Mouse (Mus musculus): Measurements from ENCODE around the gene Cyyr1.

The Cyyr1 gene

DNA sequence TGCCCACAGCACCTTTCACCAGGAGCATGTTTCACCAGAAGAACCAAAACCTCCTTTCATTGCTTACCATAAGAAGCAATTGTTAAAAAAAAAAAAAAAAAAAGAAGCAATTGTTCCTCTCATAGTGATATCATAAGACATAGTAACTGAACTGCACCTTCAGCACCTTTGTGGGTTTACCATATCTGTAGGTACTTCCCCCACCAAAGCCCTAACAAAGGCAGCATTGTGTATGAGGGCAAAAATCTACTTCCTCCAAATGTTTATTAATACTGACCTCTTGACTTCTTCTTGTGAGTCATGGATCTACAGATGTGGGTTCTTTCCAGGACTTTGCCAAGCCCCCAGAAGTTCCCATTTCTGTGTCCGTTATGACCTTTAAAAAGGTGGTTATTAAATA lies 98.2 kb downstream of the Cyyr1 start:
- DNase-seq: no peak

DNA sequence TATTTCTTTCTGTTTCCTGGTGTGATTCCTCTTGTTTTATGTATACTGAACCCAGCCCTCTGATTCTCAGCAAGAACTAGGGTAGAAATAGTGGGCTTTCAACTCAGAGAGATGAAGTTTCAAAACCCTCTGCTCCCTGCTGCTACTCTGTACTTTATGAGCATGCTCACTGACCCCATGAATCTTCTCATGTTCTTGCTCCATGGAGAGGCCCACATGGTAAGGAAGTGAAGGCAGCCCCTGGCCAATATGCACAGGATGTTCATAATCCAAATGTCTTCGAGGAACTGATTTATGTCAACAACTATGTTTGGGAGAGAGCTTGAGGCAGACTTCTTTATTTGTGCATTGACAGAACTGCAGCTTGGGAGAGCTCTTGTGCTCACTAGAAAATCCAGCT lies 106.9 kb downstream of the Cyyr1 start:
- DNase-seq: no peak

DNA sequence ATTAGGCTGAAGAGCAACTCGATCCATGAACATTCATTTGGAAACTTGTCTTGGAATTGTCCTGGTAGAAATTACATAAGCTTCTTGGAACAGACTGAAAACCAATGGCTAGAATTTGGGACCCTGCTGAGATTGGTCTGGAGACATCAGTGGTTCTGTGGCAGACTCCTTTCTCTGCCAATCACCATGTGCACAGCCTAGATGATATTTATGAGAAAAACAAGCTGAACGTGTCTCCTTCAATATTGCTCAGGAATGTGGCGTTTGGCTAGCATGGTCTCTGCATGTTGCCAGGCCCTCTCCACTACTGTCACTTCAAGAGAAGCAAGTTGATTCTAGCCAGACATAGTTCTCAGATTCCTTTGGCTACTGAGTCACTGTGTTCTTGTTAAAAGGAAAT lies 107.4 kb downstream of the Cyyr1 start:
- no peak for DNase-seq

DNA sequence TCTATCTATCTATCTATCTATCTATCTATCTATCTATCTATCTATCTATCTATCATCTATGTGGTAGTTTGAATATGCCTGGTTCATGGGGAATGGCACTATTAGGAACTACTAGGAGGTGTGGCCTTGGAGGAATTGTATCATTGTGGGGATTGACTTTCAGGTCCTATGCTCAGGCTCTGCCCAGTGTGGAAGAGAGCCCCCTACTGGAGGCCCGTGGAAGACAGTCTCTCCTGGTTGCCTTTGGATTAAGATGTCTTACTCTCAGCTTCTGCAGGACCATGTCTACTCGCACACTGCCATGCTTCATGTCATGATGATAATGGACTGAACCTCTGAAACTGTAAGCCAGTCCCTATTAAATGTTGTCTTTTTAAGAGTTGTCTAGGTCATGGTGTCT lies 117.8 kb downstream of the Cyyr1 start:
- no peak for DNase-seq

DNA sequence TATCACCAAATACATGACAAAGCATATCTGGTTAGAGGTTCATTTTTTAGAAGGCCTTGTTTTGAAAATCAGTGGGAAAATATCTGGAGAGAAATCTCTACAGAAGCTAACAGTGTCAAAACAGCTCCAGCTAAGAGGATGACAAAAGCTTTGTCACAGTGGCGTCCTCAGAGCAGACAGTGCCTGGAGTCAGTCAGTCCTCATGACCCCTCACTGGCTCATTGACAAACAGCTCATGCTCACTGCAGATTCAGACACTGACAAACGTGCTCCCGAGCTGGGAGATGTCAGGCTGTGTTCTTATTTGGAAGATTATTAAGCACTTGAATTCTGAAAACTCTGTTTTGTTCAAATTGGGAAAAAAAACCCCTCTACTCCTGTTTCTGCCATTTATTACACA lies 124.0 kb downstream of the Cyyr1 start:
- no peak for DNase-seq

DNA sequence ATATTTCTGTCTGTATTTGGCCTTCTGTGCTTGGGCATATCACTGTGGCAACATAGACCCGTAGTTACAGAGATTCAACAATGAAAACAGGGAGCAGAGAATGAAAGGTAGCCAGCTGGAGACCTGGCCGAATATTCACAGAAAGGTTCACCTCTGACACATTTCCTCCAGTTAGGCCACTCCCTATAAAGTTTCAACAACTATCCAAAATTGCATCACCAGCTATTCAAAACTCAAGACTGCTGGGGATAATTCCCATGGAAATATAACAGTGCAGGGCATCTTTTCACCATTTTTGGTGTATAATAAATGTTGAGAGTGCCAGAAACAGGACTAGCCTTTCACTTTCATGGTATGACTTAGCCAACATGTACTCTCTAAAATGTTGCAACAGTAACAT lies 130.3 kb downstream of the Cyyr1 start:
- DNase-seq: no peak

DNA sequence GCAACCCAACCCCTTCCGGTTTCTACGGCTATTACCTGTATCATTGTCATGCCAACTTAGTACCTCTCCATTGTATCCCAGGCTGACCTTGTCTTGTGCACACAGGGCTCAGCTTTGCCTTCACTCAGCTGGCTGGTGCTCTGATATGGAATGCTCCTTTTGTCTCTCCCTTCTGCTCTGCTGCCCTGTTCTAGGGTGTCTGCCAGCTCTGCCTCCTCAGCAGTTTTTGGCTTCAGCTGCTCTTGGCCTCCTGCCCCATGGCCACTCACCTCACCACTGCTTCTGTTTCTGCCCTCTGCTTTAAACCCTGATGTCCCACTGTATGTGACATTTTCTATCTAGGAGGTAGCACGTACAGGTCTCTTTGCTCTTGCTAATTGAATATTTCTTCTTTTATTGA lies 137.8 kb downstream of the Cyyr1 start:
- DNase-seq: peak; percentile 13

DNA sequence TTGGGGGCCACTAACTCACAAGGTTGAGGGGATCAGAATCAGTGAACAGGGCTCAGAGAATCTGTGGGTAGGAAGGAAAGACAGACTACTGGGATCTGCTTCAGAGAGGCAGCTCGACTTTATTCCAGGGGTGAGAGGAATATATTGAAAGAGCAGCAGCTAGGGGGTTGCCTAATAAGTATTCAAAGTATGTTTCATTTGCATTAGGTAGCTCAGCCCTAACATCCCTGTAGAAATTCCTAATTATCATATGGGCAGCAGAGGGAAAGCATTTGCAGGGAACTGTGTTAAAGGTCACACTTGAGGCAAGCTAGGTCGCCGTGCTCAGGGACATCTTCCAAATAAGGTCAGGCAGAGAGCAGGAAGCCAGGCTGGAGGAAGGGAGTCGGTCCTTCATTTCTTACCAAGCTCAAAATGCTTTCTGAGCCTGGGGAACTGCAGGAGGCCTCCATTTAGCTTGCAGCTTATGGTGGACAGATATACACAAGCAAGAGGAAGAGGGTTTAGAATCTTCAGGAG lies 159.7 kb downstream of the Cyyr1 start:
- DNase-seq: no peak

DNA sequence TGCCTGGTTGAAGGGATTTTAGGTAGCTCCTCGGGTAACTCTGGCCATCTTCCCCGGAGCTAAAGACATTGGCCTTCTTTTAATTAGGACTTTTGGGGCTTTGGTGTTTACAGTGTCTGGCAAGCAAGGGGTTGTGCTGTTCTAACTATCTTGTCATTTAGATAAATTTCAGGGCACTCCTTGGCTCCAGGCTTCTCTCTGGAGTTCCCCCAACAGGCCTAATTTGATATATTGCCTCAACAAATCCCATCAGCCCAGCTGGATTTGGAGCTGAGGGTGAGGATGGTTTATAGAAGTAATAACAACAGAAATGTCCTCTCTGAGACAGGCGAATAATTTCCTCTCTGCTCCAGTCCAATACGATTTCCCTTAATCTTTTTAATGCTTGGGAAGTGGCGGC lies 166.4 kb downstream of the Cyyr1 start:
- no peak for DNase-seq

Measured in right cerebral cortex, postnatal 4 days (tissue).